Mouse (Mus musculus) thymus, adult 2 months (tissue): ENCODE measurements around the gene Gm5965.

Experiments used
- CTCF ChIP-seq: fragments of 200-500 bp; IDR thresholded peaks from 2 replicates; pipeline ENCODE4 v1.5.1; 2012; ENCODE audit warnings: mild to moderate bottlenecking, control low read depth, low read length, moderate library complexity, borderline replicate concordance; ENCODE audit not compliant: control insufficient read depth, poor library complexity, insufficient read depth; ENCODE audit errors: extremely low read depth
- POLR2A ChIP-seq: fragments of 200-500 bp; IDR thresholded peaks from 2 replicates; pipeline ENCODE4 v1.6.1; 2012; ENCODE audit warnings: mild to moderate bottlenecking, low read length, control low read depth, moderate library complexity; ENCODE audit not compliant: control insufficient read depth, poor library complexity, insufficient read depth; ENCODE audit errors: extremely low read depth

DNA sequence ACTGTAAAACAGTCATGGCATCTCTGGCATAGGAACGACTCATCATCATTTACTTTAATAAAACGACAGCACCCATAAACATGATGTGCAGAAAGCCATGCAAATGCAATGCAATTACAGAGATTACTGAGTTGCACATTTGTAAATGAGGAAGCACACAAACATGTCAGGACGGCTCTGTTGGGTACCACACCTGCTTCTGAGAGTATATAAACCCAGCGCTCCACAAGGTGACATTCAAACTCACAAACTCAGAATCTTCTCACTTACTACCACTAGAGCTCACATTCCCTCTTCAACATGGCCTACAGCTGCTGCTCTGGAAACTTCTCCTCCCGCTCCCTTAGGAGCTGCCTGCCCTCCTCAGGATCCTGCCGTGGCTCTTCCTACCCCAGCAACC, at the start of gene Gm5965:
- no peak for TF ChIP-seq POLR2A
- no peak for TF ChIP-seq CTCF
